16 mouse cellular contexts compared by ENCODE assay signal in genomic region chr15:78513019-78513418, GRCm38 (mm10). TPM values are rescaled to one million over a fixed set of nuclear protein-coding genes. Genes with fewer than 3 reads are reported as not detected.
"Had no signal": no experiment of that assay in that cellular context is flagged by ENCODE, and none has a peak within 500 bp of the region (broad histone marks: within the 10 kb centered on the region; RNA-seq: fewer than 3 reads in every experiment).

No protein-coding gene starts in this region.

- ATAC-seq: inflammation-experienced regulatory T-cells, adult 6 months; midbrain, embryonic 13.5 days had no signal

- H3K27ac ChIP-seq: hindbrain, embryonic 14.5 days; limb, embryonic 13.5 days; midbrain, embryonic 13.5 days; neural tube, embryonic 15.5 days; stomach, embryonic 15.5 days had no signal

- H3K36me3 ChIP-seq: limb, embryonic 13.5 days; midbrain, embryonic 13.5 days; neural tube, embryonic 15.5 days; stomach, embryonic 15.5 days had no signal

- H3K4me3 ChIP-seq: limb, embryonic 13.5 days; midbrain, embryonic 13.5 days; myocyte; neural tube, embryonic 15.5 days; stomach, embryonic 15.5 days had no signal

- H3K9me3 ChIP-seq: limb, embryonic 13.5 days; midbrain, embryonic 13.5 days; neural tube, embryonic 15.5 days; stomach, embryonic 15.5 days had no signal

- DNase-seq: kidney, adult 2 months; kidney, postnatal 14 days; left cerebral cortex, postnatal 4 days; lung, adult 18-20 months; right cerebral cortex, adult 18-20 months; right cerebral cortex, postnatal 25 days; thymus, adult 2 months; thymus, postnatal 25 days had no signal

- H3K9ac ChIP-seq: hindbrain, embryonic 14.5 days; limb, embryonic 13.5 days; midbrain, embryonic 13.5 days; neural tube, embryonic 15.5 days; stomach, embryonic 15.5 days had no signal

- H3K27me3 ChIP-seq: limb, embryonic 13.5 days; midbrain, embryonic 13.5 days; neural tube, embryonic 15.5 days; stomach, embryonic 15.5 days had no signal

- H3K4me2 ChIP-seq: hindbrain, embryonic 14.5 days; limb, embryonic 13.5 days; midbrain, embryonic 13.5 days; neural tube, embryonic 15.5 days; stomach, embryonic 15.5 days had no signal

RNA-seq across cellular contexts. Expression of gene Il2rb, which starts 17.9 kb away (rescaled TPM):
- polyA plus RNA-seq: midbrain, embryonic 13.5 days; neural tube, embryonic 11.5 days had no signal

RNA-seq across cellular contexts. Expression of gene Sstr3, which starts 31.5 kb away (rescaled TPM):
- polyA plus RNA-seq: limb, embryonic 13.5 days; myocyte had no signal

RNA-seq across cellular contexts. Expression of gene Tmprss6, which starts 44.6 kb away (rescaled TPM):
- polyA plus RNA-seq: inflammation-experienced regulatory T-cells, adult 6 months; neural tube, embryonic 11.5 days had no signal

RNA-seq across cellular contexts. Expression of gene Rac2, which starts 59.6 kb away (rescaled TPM):
- polyA plus RNA-seq: myocyte had no signal
